9 mouse cellular contexts compared by ENCODE assay signal in the genomic region with DNA sequence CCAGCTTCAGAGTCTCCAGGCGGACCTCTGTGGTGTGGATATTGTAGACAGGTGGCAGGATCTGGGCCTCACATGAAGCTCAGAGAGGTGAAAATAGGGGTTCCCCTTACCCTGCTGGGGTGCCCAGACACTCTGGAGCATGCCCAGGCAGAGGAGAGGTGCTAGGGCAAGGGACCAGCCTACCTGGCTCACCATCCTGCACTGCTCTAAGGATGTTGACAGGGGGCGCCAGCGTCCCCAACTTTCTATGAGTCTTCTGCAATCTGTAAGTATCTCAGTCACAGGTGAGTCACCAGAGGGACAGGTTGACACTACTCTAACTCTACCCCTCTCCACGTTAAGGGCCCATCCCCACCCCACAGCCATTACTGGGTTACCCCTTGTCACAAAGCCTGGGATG. TPM values are rescaled to one million over a fixed set of nuclear protein-coding genes. Genes with fewer than 3 reads are reported as not detected.
DNase-seq lines count a peak whose midpoint lies in the region; ATAC-seq and TF ChIP-seq lines count a peak whose summit lies in the region.
"Had no signal": no experiment of that assay in that cellular context is flagged by ENCODE, and none has a peak within 500 bp of the region (broad histone marks: within the 10 kb centered on the region; RNA-seq: fewer than 3 reads in every experiment).

No protein-coding gene starts in this region.

- peaks cover 14% of the 10 kb centered on the region; the same call in 1 of the 2 replicates for H3K27me3 ChIP-seq in embryonic facial prominence, embryonic 10.5 days (replicated peaks; ENCODE audit: low read depth, poor library complexity, severe bottlenecking)
- H3K27me3 ChIP-seq in neural tube, embryonic 15.5 days (replicated peaks): no peaks in the 10 kb centered on the region; the same call in 1 of the 2 replicates
- no peaks in the 10 kb centered on the region for H3K27me3 ChIP-seq in forebrain, embryonic 14.5 days (replicated peaks; ENCODE audit: control insufficient read depth, insufficient read depth, low read length)
- H3K27me3 ChIP-seq: hindbrain, embryonic 15.5 days had no signal

- H3K27ac ChIP-seq in layer of hippocampus, adult 2 months: no peak overlapping the region
- 0 out of 2 replicates have a peak overlapping the region, but pooled peaks have one; percentile 27 for H3K27ac ChIP-seq in embryonic facial prominence, embryonic 10.5 days (replicated peaks)
- no peak overlapping the region for H3K27ac ChIP-seq in neural tube, embryonic 15.5 days (replicated peaks)
- H3K27ac ChIP-seq in forebrain, embryonic 14.5 days (ENCODE audit: low read depth, low read length): no peak overlapping the region
- H3K27ac ChIP-seq: hindbrain, embryonic 15.5 days had no signal

- no peaks in the 10 kb centered on the region for H3K36me3 ChIP-seq in embryonic facial prominence, embryonic 10.5 days (replicated peaks)
- H3K36me3 ChIP-seq in neural tube, embryonic 15.5 days: no peaks in the 10 kb centered on the region
- no peaks in the 10 kb centered on the region for H3K36me3 ChIP-seq in forebrain, embryonic 14.5 days (ENCODE audit: control insufficient read depth, insufficient read depth, low read length)
- H3K36me3 ChIP-seq: hindbrain, embryonic 15.5 days had no signal

- DNase-seq in adrenal gland, postnatal 14 days: peak; percentile 60
- DNase-seq in adrenal gland, postnatal 10 days: no peak
- no peak for DNase-seq in layer of hippocampus, adult 2 months (ENCODE audit: low spot score in 2 of 2)
- no peak for DNase-seq in layer of hippocampus, adult 11-12 months (ENCODE audit: low spot score)
- DNase-seq in embryonic facial prominence, embryonic 10.5 days (ENCODE audit: low spot score): peak; percentile 36
- DNase-seq in forebrain, embryonic 14.5 days (ENCODE audit: low spot score): no peak

- peaks cover 52% of the 10 kb centered on the region for H3K4me1 ChIP-seq in embryonic facial prominence, embryonic 10.5 days
- H3K4me1 ChIP-seq in neural tube, embryonic 15.5 days: peaks cover 29% of the 10 kb centered on the region
- H3K4me1 ChIP-seq in forebrain, embryonic 14.5 days (ENCODE audit: control insufficient read depth, insufficient read depth, low read length): peaks cover 12% of the 10 kb centered on the region

- H3K4me3 ChIP-seq in layer of hippocampus, adult 2 months: no peak overlapping the region
- H3K4me3 ChIP-seq in embryonic facial prominence, embryonic 10.5 days: no peak overlapping the region
- H3K4me3 ChIP-seq in neural tube, embryonic 15.5 days (replicated peaks): no peak overlapping the region
- H3K4me3 ChIP-seq in forebrain, embryonic 14.5 days (ENCODE audit: low read depth, low read length): no peak overlapping the region
- H3K4me3 ChIP-seq: hindbrain, embryonic 15.5 days had no signal

- 0 out of 2 replicates have a peak, but pooled peaks have one; percentile 14 for ATAC-seq in neutrophil, adult 5-6 weeks (ENCODE audit: extremely low read depth, insufficient number of reproducible peaks, low FRiP score, poor library complexity, severe bottlenecking)
- ATAC-seq in neural tube, embryonic 15.5 days (ENCODE audit: low FRiP score): no peak
- no peak for ATAC-seq in forebrain, embryonic 14.5 days

- no peaks in the 10 kb centered on the region for H3K9me3 ChIP-seq in embryonic facial prominence, embryonic 10.5 days
- H3K9me3 ChIP-seq in neural tube, embryonic 15.5 days (replicated peaks): no peaks in the 10 kb centered on the region
- H3K9me3 ChIP-seq in forebrain, embryonic 14.5 days (replicated peaks; ENCODE audit: control insufficient read depth, low read length): no peaks in the 10 kb centered on the region
- H3K9me3 ChIP-seq: hindbrain, embryonic 15.5 days had no signal

- H3K4me2 ChIP-seq in neural tube, embryonic 15.5 days: no peak overlapping the region
- H3K4me2 ChIP-seq in forebrain, embryonic 14.5 days (ENCODE audit: low read length): no peak overlapping the region
- H3K4me2 ChIP-seq: hindbrain, embryonic 15.5 days had no signal

- 26% methylated on average over 4 of the region's 4 CpGs for WGBS in embryonic facial prominence, embryonic 10.5 days
- 34% methylated on average over 4 of the region's 4 CpGs for WGBS in neural tube, embryonic 15.5 days
- WGBS in forebrain, embryonic 14.5 days: 23% methylated on average over 4 of the region's 4 CpGs

- no peak overlapping the region for H3K9ac ChIP-seq in neural tube, embryonic 15.5 days (replicated peaks)
- H3K9ac ChIP-seq in forebrain, embryonic 14.5 days (ENCODE audit: low read length): no peak overlapping the region
- H3K9ac ChIP-seq: hindbrain, embryonic 15.5 days had no signal

- TF ChIP-seq CTCF in layer of hippocampus, adult 2 months (conservative IDR thresholded peaks at IDR 0.05): peak; percentile 78

RNA-seq across cellular contexts. Expression of a gene that starts 5.4 kb away (rescaled TPM):
- total RNA-seq in adrenal gland, postnatal 14 days (2021): 32.5 and 35.7 TPM in 2 replicates
- total RNA-seq in adrenal gland, postnatal 10 days (2021): 10 to 100 TPM; 46.9 to 50.2 TPM
- total RNA-seq in layer of hippocampus, adult 2 months (2021): 10 to 100 TPM in 1 of 2 experiments, 1 to 10 TPM in 1; 9.8 to 10.1 TPM
- 78.1 and 83.8 TPM in 2 replicates for polyA plus RNA-seq in embryonic facial prominence, embryonic 10.5 days (2016; fragmentation: Nextera tagmentation; extraction: Ambion mirVana)
- 4.2 and 4.7 TPM in 2 replicates for total RNA-seq in neutrophil, adult 5-6 weeks (2017)
- polyA plus RNA-seq in neural tube, embryonic 15.5 days (2015; fragmentation: Nextera tagmentation; extraction: Ambion mirVana): 62.4 and 66.8 TPM in 2 replicates
- polyA plus RNA-seq in forebrain, embryonic 14.5 days (2014; fragmentation: Nextera tagmentation; extraction: Ambion mirVana): 62.8 and 75.9 TPM in 2 replicates

RNA-seq across cellular contexts. Expression of a gene that starts 17.7 kb away (rescaled TPM):
- 18.6 and 20.8 TPM in 2 replicates for total RNA-seq in adrenal gland, postnatal 14 days (2021)
- total RNA-seq in adrenal gland, postnatal 10 days (2021): 10 to 100 TPM; 13.2 to 23.1 TPM
- 10 to 100 TPM; 44.1 to 52.1 TPM for total RNA-seq in layer of hippocampus, adult 2 months (2021)
- polyA plus RNA-seq in embryonic facial prominence, embryonic 10.5 days (2016; fragmentation: Nextera tagmentation; extraction: Ambion mirVana): 4.8 and 5.3 TPM in 2 replicates
- total RNA-seq in neutrophil, adult 5-6 weeks (2017): 0.70 and 0.86 TPM in 2 replicates
- polyA plus RNA-seq in neural tube, embryonic 15.5 days (2015; fragmentation: Nextera tagmentation; extraction: Ambion mirVana): 13.6 and 14.8 TPM in 2 replicates
- polyA plus RNA-seq in forebrain, embryonic 14.5 days (2014; fragmentation: Nextera tagmentation; extraction: Ambion mirVana): 5.3 and 7.5 TPM in 2 replicates

RNA-seq across cellular contexts. Expression of a gene that starts 29.0 kb away (rescaled TPM):
- 18.3 and 21.1 TPM in 2 replicates for total RNA-seq in adrenal gland, postnatal 14 days (2021)
- total RNA-seq in adrenal gland, postnatal 10 days (2021): 10 to 100 TPM; 16.9 to 28.1 TPM
- 10 to 100 TPM; 55.8 to 55.9 TPM for total RNA-seq in layer of hippocampus, adult 2 months (2021)
- 22.3 and 23.0 TPM in 2 replicates for polyA plus RNA-seq in embryonic facial prominence, embryonic 10.5 days (2016; fragmentation: Nextera tagmentation; extraction: Ambion mirVana)
- 6.1 and 7.2 TPM in 2 replicates for total RNA-seq in neutrophil, adult 5-6 weeks (2017)
- polyA plus RNA-seq in neural tube, embryonic 15.5 days (2015; fragmentation: Nextera tagmentation; extraction: Ambion mirVana): 46.3 and 50.0 TPM in 2 replicates
- 35.0 and 37.5 TPM in 2 replicates for polyA plus RNA-seq in forebrain, embryonic 14.5 days (2014; fragmentation: Nextera tagmentation; extraction: Ambion mirVana)

RNA-seq across cellular contexts. Expression of a gene that starts 53.2 kb away (rescaled TPM):
- 46.3 and 57.7 TPM in 2 replicates for total RNA-seq in adrenal gland, postnatal 14 days (2021)
- 10 to 100 TPM; 40.1 to 55.3 TPM for total RNA-seq in adrenal gland, postnatal 10 days (2021)
- 10 to 100 TPM; 55.6 to 57.4 TPM for total RNA-seq in layer of hippocampus, adult 2 months (2021)
- 59.8 and 60.9 TPM in 2 replicates for polyA plus RNA-seq in embryonic facial prominence, embryonic 10.5 days (2016; fragmentation: Nextera tagmentation; extraction: Ambion mirVana)
- 104 and 124 TPM in 2 replicates for total RNA-seq in neutrophil, adult 5-6 weeks (2017)
- polyA plus RNA-seq in neural tube, embryonic 15.5 days (2015; fragmentation: Nextera tagmentation; extraction: Ambion mirVana): 44.1 and 49.3 TPM in 2 replicates
- 43.0 and 51.0 TPM in 2 replicates for polyA plus RNA-seq in forebrain, embryonic 14.5 days (2014; fragmentation: Nextera tagmentation; extraction: Ambion mirVana)

Comparison
In these comparisons a context has a peak if more than half of its experiments do, and no peak if none do; other contexts are left out.
1. DNase-seq: peak in adrenal gland, postnatal 14 days (single experiment) and embryonic facial prominence, embryonic 10.5 days (single experiment); none in adrenal gland, postnatal 10 days (single experiment), layer of hippocampus, adult 2 months (0 of 2), layer of hippocampus, adult 11-12 months (single experiment) and forebrain, embryonic 14.5 days (single experiment).